Mouse (Mus musculus): ENCODE measurements at regions not wholly inside any gene's neighbourhood (a gene's known extent, or its start where the extent isn't known, plus 50 kb on each side); places are given as distances from the start of the nearest gene placed in this dataset.

- TF ChIP-seq CTCF (IDR thresholded peaks at IDR 0.05) (no peak), EP300 (IDR thresholded peaks at IDR 0.05) (no peak)
These were observed 133.0 kb downstream of the Erv3 start for GRCm38 (mm10) chr2:131726533-131726932.

All from lung, postnatal 0 days (tissue).